Mouse (Mus musculus): ENCODE data around the gene Map3k7. TPM values are rescaled to one million over a fixed set of nuclear protein-coding genes. Genes with fewer than 3 reads are reported as not detected.

Gene Map3k7
- polyA plus RNA-seq, 1 experiment from 2014 or later = 20.0 TPM

GRCm38 (mm10) chr4:32041741-32042452, 78.0 kb downstream of the Map3k7 start:
- Histone ChIP-seq H3K9me3 (replicated peaks; ENCODE audit: control insufficient read depth, low read length, poor library complexity, severe bottlenecking) (no peaks in the 10 kb centered on the region), H3K27ac (ENCODE audit: low read length) (peak overlapping the region; percentile 81), H3K4me2 (ENCODE audit: low read length) (no peak overlapping the region), H3K4me1 (ENCODE audit: control insufficient read depth, insufficient read depth, low read length) (peaks cover 7% of the 10 kb centered on the region; the same call in 1 of the 2 replicates), H3K36me3 (ENCODE audit: control insufficient read depth, insufficient read depth, low read length) (no peaks in the 10 kb centered on the region), H3K4me3 (ENCODE audit: low read depth, low read length) (no peak overlapping the region), H3K27me3 (ENCODE audit: control insufficient read depth, insufficient read depth, low read depth, low read length) (no peaks in the 10 kb centered on the region), H3K9ac (ENCODE audit: low read depth, low read length) (no peak overlapping the region)
- ATAC-seq = peak; percentile 85
- WGBS = 25% methylated on average over 15 of the region's 15 CpGs

- Histone ChIP-seq H3K27ac (ENCODE audit: low read length) (no peak overlapping the region), H3K4me1 (ENCODE audit: control insufficient read depth, insufficient read depth, low read length) (peaks cover 14% of the 10 kb centered on the region), H3K9ac (ENCODE audit: low read depth, low read length) (no peak overlapping the region), H3K9me3 (replicated peaks; ENCODE audit: control insufficient read depth, low read length, poor library complexity, severe bottlenecking) (no peaks in the 10 kb centered on the region), H3K27me3 (ENCODE audit: control insufficient read depth, insufficient read depth, low read depth, low read length) (no peaks in the 10 kb centered on the region), H3K4me2 (ENCODE audit: low read length) (no peak overlapping the region), H3K36me3 (ENCODE audit: control insufficient read depth, insufficient read depth, low read length) (no peaks in the 10 kb centered on the region), H3K4me3 (ENCODE audit: low read depth, low read length) (no peak overlapping the region)
- 5% methylated on average over 5 of the region's 5 CpGs for WGBS
- ATAC-seq = no peak
Measured at GRCm38 (mm10) chr4:32045234-32045633, 81.3 kb downstream of the Map3k7 start.

GRCm38 (mm10) chr4:32049824-32050223, 85.9 kb downstream of the Map3k7 start:
- H3K4me2 ChIP-seq (ENCODE audit: low read length) = peak overlapping the region; percentile 12; the same call in 1 of the 2 replicates
- peak overlapping the region; percentile 28 for H3K27ac ChIP-seq (ENCODE audit: low read length)

GRCm38 (mm10) chr4:32053171-32053570, 89.3 kb downstream of the Map3k7 start:
- H3K4me3 ChIP-seq (ENCODE audit: low read depth, low read length) = no peak overlapping the region
- H3K9ac ChIP-seq (ENCODE audit: low read depth, low read length) = no peak overlapping the region
- no peak overlapping the region for H3K27ac ChIP-seq (ENCODE audit: low read length)
- 93% methylated on average over 14 of the region's 14 CpGs for WGBS
- H3K36me3 ChIP-seq (ENCODE audit: control insufficient read depth, insufficient read depth, low read length) = no peaks in the 10 kb centered on the region
- no peaks in the 10 kb centered on the region for H3K9me3 ChIP-seq (replicated peaks; ENCODE audit: control insufficient read depth, low read length, poor library complexity, severe bottlenecking)
- H3K4me2 ChIP-seq (ENCODE audit: low read length) = no peak overlapping the region
- no peak for ATAC-seq
- no peaks in the 10 kb centered on the region for H3K27me3 ChIP-seq (ENCODE audit: control insufficient read depth, insufficient read depth, low read depth, low read length)
- H3K4me1 ChIP-seq (ENCODE audit: control insufficient read depth, insufficient read depth, low read length) = peaks cover 14% of the 10 kb centered on the region

More at GRCm38 (mm10) chr4:32049824-32050223, 85.9 kb downstream of the Map3k7 start:
- Histone ChIP-seq H3K9ac (ENCODE audit: low read depth, low read length) (0 out of 2 replicates have a peak overlapping the region, but pooled peaks have one; percentile 25), H3K4me1 (ENCODE audit: control insufficient read depth, insufficient read depth, low read length) (peaks cover 8% of the 10 kb centered on the region), H3K27me3 (ENCODE audit: control insufficient read depth, insufficient read depth, low read depth, low read length) (no peaks in the 10 kb centered on the region), H3K9me3 (replicated peaks; ENCODE audit: control insufficient read depth, low read length, poor library complexity, severe bottlenecking) (no peaks in the 10 kb centered on the region), H3K36me3 (ENCODE audit: control insufficient read depth, insufficient read depth, low read length) (no peaks in the 10 kb centered on the region), H3K4me3 (ENCODE audit: low read depth, low read length) (no peak overlapping the region)
- peak; percentile 56; the same call in 1 of the 2 replicates for ATAC-seq
- WGBS = 36% methylated on average over 4 of the region's 4 CpGs

- H3K27ac ChIP-seq (ENCODE audit: low read length) = peak overlapping the region; percentile 31
- H3K9ac ChIP-seq (ENCODE audit: low read depth, low read length) = peak overlapping the region; percentile 64
- H3K4me3 ChIP-seq (ENCODE audit: low read depth, low read length) = peak overlapping the region; percentile 40
- WGBS = 21% methylated on average over 21 of the region's 21 CpGs
- H3K36me3 ChIP-seq (ENCODE audit: control insufficient read depth, insufficient read depth, low read length) = no peaks in the 10 kb centered on the region
- peak; percentile 88 for ATAC-seq
- no peaks in the 10 kb centered on the region for H3K27me3 ChIP-seq (ENCODE audit: control insufficient read depth, insufficient read depth, low read depth, low read length)
- no peaks in the 10 kb centered on the region for H3K9me3 ChIP-seq (replicated peaks; ENCODE audit: control insufficient read depth, low read length, poor library complexity, severe bottlenecking)
- peak overlapping the region; percentile 78 for H3K4me2 ChIP-seq (ENCODE audit: low read length)
- peaks cover 6% of the 10 kb centered on the region for H3K4me1 ChIP-seq (ENCODE audit: control insufficient read depth, insufficient read depth, low read length)
Measured at GRCm38 (mm10) chr4:32055151-32056052, 91.5 kb downstream of the Map3k7 start.

- Histone ChIP-seq H3K27ac (ENCODE audit: low read length) (no peak overlapping the region), H3K9ac (ENCODE audit: low read depth, low read length) (no peak overlapping the region), H3K9me3 (replicated peaks; ENCODE audit: control insufficient read depth, low read length, poor library complexity, severe bottlenecking) (no peaks in the 10 kb centered on the region)
Measured at GRCm38 (mm10) chr4:32056441-32056840, 92.5 kb downstream of the Map3k7 start.

GRCm38 (mm10) chr4:32057102-32057501, 93.2 kb downstream of the Map3k7 start:
- WGBS = 45% methylated on average over 5 of the region's 5 CpGs
- H3K4me2 ChIP-seq (ENCODE audit: low read length) = no peak overlapping the region
- no peaks in the 10 kb centered on the region for H3K27me3 ChIP-seq (ENCODE audit: control insufficient read depth, insufficient read depth, low read depth, low read length)
- H3K4me3 ChIP-seq (ENCODE audit: low read depth, low read length) = no peak overlapping the region
- peaks cover 6% of the 10 kb centered on the region for H3K4me1 ChIP-seq (ENCODE audit: control insufficient read depth, insufficient read depth, low read length)
- no peaks in the 10 kb centered on the region for H3K36me3 ChIP-seq (ENCODE audit: control insufficient read depth, insufficient read depth, low read length)
- ATAC-seq = peak; percentile 61; the same call in 1 of the 2 replicates
- H3K9me3 ChIP-seq (replicated peaks; ENCODE audit: control insufficient read depth, low read length, poor library complexity, severe bottlenecking) = no peaks in the 10 kb centered on the region
- no peak overlapping the region for H3K9ac ChIP-seq (ENCODE audit: low read depth, low read length)
- no peak overlapping the region for H3K27ac ChIP-seq (ENCODE audit: low read length)

More at GRCm38 (mm10) chr4:32056441-32056840, 92.5 kb downstream of the Map3k7 start:
- ATAC-seq = 0 out of 2 replicates have a peak, but pooled peaks have one; percentile 36
- H3K4me1 ChIP-seq (ENCODE audit: control insufficient read depth, insufficient read depth, low read length) = peaks cover 6% of the 10 kb centered on the region
- H3K36me3 ChIP-seq (ENCODE audit: control insufficient read depth, insufficient read depth, low read length) = no peaks in the 10 kb centered on the region
- H3K4me2 ChIP-seq (ENCODE audit: low read length) = no peak overlapping the region
- H3K4me3 ChIP-seq (ENCODE audit: low read depth, low read length) = no peak overlapping the region
- H3K27me3 ChIP-seq (ENCODE audit: control insufficient read depth, insufficient read depth, low read depth, low read length) = no peaks in the 10 kb centered on the region
- 79% methylated on average over 7 of the region's 7 CpGs for WGBS

GRCm38 (mm10) chr4:32060686-32061085, 96.8 kb downstream of the Map3k7 start:
- 97% methylated on average over 4 of the region's 4 CpGs for WGBS
- H3K9me3 ChIP-seq (replicated peaks; ENCODE audit: control insufficient read depth, low read length, poor library complexity, severe bottlenecking) = no peaks in the 10 kb centered on the region

More at GRCm38 (mm10) chr4:32060686-32061085, 96.8 kb downstream of the Map3k7 start:
- no peak overlapping the region for H3K4me3 ChIP-seq (ENCODE audit: low read depth, low read length)
- no peak for ATAC-seq
- H3K9ac ChIP-seq (ENCODE audit: low read depth, low read length) = no peak overlapping the region
- no peaks in the 10 kb centered on the region for H3K27me3 ChIP-seq (ENCODE audit: control insufficient read depth, insufficient read depth, low read depth, low read length)
- H3K4me1 ChIP-seq (ENCODE audit: control insufficient read depth, insufficient read depth, low read length) = peaks cover 2% of the 10 kb centered on the region
- no peak overlapping the region for H3K4me2 ChIP-seq (ENCODE audit: low read length)
- no peak overlapping the region for H3K27ac ChIP-seq (ENCODE audit: low read length)
- H3K36me3 ChIP-seq (ENCODE audit: control insufficient read depth, insufficient read depth, low read length) = no peaks in the 10 kb centered on the region

All from midbrain, embryonic 16.5 days (tissue).